Mouse (Mus musculus) right cerebral cortex, adult 18-20 months (tissue): ENCODE measurements around the gene Ctrc.

Experiments
- DNase-seq: peaks from one replicate; pipeline ENCODE4 v3.0.0; 2022; ENCODE audit warnings: mixed read lengths

Gene Ctrc

DNA sequence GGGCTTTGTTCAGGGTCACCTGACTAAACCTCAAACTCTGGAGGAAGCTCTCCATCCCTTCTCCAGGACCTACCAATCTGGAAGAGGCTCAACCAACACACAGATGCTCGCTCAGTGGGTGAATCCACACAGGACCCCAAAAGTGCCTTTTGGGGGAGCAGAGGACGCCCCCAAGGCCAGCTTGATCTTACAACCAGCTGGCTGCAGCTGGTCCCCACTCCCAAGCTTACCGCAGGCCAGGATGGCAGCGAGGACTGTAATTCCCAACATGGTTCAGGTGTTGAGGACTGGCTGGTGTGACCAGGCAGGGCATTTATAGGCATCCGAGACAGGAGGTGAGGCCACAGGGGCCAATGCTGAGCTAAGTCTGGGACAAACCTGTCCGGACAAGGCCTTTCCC is at the start of gene Ctrc:
Gene Ctrc (minus strand): TSS at position 361 of the 400 bp plus-strand sequence.
- DNase-seq, result no peak

- DNase-seq, result peak; percentile 60
These were observed 49.6 kb upstream of the Ctrc start for GRCm38 (mm10) chr4:141895772-141896171.

- no peak for DNase-seq
These were observed 47.1 kb upstream of the Ctrc start for GRCm38 (mm10) chr4:141893157-141893784.

- no peak for DNase-seq
These were observed 40.3 kb upstream of the Ctrc start for GRCm38 (mm10) chr4:141886385-141886968.

- peak; percentile 85 for DNase-seq
These were observed 39.3 kb upstream of the Ctrc start for GRCm38 (mm10) chr4:141885451-141885850.

DNA sequence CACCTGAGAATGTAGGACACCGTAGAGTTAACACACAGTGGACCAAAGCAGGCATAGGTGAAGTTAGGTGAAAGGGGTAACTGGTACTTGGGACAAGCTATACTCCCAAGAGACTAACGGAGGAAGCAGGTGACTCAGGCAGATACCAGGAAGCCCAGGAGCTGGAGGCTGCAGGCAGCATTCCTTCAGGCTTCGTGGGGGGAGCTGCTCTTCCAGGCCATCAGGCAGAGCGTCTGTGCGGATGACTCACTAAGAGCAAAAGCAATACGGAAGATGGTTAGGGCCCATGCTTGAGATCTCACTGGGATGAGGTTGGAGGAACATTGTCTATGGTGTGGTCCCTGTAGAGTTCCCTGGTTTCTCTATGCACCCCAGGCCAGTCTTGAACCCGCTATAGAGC is 36.7 kb upstream of the Ctrc start:
- DNase-seq, result no peak

GRCm38 (mm10) chr4:141881950-141882349 is 35.8 kb upstream of the Ctrc start:
- no peak for DNase-seq

- DNase-seq, result no peak
These were observed 35.2 kb upstream of the Ctrc start for GRCm38 (mm10) chr4:141881289-141881914.

DNA sequence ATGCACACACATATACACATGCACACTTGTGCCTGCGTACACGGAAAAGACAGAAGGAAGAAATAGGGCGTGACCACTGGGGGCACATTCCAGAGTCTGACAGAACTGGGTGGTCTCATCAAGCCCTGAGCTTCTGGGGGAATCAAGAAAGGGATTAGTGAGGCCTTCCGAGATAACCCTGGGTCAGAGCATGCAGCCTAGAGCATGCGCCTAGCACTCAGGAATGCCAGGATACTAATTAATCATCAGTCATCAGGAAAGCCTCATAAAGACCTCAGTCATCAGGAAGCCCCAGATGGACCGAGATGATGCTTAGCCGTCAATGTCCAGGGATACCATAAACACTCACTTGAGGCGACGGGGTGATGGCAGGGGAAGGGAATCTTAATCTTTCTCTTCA is 33.7 kb upstream of the Ctrc start:
- DNase-seq, result no peak

DNA sequence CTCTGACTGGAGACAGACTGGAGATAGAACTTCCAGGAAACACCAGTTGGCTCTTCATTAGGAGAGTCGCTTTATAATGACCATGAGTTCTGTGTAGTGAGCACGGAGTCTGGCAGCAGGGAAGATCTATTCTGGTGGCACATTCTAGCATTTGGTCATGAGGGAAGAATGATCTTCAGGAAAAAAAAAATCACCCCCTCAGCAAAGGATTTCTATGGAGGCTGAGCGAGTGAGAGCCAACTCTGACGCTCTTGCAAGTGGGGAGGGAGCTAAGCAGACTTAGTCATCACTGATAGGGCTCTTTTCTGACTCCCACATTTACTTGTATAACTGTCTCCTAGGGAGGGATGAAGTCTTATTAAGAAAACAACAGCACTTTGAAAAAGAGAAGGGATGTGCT is 32.9 kb upstream of the Ctrc start:
- DNase-seq, result peak; percentile 82

DNA sequence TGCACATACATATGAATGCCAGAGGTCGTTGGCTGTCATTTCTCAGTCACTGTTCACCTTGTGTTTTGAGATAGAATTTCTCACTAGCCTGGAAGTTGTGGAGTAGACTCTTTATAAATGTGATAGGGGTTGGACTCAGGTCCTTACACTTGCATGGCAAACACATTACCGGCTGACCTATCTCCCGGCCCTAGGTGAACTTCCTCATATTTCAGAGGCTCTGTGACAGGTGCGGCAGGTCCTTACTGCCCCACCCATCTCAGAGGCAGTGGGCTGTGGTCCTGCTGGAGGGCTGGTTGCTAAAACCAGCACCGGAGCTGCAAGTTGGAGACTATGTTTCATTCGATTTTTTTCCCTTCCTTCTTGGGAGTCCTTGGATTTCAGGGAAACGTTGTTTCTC is 32.5 kb upstream of the Ctrc start:
- DNase-seq, result no peak

GRCm38 (mm10) chr4:141875481-141876108 is 29.4 kb upstream of the Ctrc start:
- no peak for DNase-seq

DNA sequence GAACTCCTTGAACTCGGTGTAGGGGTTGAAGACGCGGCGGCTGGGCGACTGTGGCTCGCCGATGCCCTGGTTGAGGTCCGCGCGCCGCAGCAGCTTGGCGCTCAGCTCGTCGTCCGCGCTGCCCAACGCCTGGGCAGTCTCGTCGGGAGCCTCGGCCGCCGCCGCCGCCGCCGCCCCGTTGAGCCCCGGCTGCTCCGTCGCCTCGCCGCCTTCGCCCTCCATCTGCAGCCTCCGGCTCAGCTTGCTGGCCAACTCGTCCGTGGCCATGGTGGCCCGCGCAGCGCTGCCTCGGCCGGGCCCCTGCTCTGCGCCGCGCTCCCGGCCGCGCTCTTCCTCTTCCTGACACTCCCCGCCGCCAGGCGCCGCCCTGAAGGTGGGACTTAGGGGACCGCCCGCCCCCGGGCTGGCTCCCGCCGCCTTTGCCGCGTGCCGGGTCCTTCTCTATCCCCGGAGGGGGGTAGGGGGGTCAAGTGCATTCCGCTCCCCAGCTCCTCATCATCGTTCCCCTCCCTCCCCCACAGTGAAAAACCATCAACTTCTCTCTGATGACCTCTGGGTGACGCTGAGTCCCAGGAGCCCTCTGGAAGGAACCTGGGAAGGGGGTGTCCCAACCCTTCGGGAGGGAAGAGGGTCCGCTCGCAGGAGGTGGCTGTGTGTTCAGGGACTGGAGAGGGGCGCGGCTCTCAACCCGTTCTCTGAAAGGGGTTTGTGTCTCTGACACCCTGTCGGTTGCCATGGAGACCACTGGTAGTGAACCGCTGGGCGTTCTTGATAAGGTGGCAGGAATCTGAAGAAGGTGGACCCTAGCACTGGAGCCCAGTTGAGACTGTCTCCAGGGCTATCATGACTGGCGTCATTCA is 28.7 kb upstream of the Ctrc start, which contains the start of gene Efhd2:
Gene Efhd2 (minus strand): TSS at position 320 of the 860 bp plus-strand sequence.
- peak; percentile 83 for DNase-seq

GRCm38 (mm10) chr4:141874111-141874600 is 28.0 kb upstream of the Ctrc start:
- no peak for DNase-seq

DNA sequence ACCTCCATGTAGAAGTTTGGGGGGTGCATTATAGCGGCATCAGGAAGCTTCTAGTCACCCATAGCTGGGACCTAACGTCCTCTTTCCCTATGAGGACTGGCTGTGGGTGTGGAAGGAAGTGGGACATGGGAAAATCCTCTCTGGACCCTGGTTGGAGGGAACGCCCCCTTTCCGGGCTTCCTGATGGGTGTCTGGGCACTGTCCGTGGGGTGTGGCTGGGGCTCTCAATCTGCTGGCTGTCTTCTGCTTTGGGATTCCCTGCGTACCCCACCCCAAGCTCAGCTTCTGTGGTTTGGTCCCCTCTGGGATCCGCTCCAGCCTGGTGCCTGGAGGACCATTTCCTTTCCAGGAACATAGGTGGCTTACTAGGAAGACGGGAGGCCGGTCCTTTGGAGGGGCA is 26.8 kb upstream of the Ctrc start:
- DNase-seq, result no peak

GRCm38 (mm10) chr4:141871909-141872308 is 25.8 kb upstream of the Ctrc start:
- DNase-seq, result peak; percentile 71

GRCm38 (mm10) chr4:141871333-141871725 is 25.2 kb upstream of the Ctrc start:
- DNase-seq, result no peak

DNA sequence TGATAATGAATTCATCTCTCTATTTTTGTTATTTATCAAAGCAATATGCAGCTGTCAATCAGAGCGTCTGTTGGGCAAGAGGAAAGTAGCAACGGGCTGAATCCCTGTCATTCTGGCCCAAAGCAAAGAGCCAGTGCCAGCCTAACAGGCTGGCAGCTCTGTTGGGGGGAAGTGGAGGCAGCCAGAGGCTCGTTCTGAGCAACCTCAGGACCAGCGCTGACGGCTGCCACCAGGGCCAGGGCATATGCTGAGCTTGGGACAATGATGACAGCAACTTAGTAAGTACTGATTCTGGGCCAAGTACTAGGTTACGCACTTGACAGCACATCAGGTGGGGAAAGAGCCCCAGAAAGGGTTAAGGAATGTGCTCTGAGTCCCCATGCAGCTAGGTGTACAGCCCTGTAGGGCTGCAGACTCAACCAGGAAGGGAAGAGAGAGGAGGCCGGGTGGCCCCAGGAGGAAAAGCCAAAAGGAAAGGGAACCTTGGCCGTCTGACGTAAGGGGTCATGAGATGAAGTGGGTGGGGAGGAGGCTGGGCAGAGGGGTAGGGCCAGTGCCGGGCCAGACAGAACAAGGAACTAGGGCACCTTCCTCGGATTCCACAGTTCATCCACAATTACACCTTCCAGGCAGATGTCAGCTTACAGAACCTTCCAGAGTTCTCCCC is 24.6 kb upstream of the Ctrc start:
- DNase-seq, result no peak

- DNase-seq, result no peak
These were observed 23.5 kb upstream of the Ctrc start for GRCm38 (mm10) chr4:141869436-141870215.

- no peak for DNase-seq
These were observed 21.9 kb upstream of the Ctrc start for GRCm38 (mm10) chr4:141868051-141868450.

- DNase-seq, result no peak
These were observed 21.3 kb upstream of the Ctrc start for GRCm38 (mm10) chr4:141867498-141867897.
